Mouse (Mus musculus) limb, embryonic 11.5 days (tissue): ENCODE measurements around the gene Enah. TPM values are rescaled to one million over a fixed set of nuclear protein-coding genes. Genes with fewer than 3 reads are reported as not detected.

Experiments
- ATAC-seq: fragments of 200-750 bp; cut with Nextera tagmentation; 2 replicates; pipeline ENCODE4 v1.8.0; 2017; ENCODE audit warnings: low read depth; ENCODE audit not compliant: insufficient number of reproducible peaks, low FRiP score, low TSS enrichment
- DNase-seq: peaks from one replicate; pipeline ENCODE4 v3.0.0-alpha.2; 2015; ENCODE audit warnings: low spot score
- H3K27ac ChIP-seq: fragments of 300-500 bp; sonication (generic); replicated peaks from 2 replicates; pipeline ENCODE4 v1.5.1; 2014; ENCODE audit warnings: low read depth, mild to moderate bottlenecking, low read length
- H3K27me3 ChIP-seq: fragments of 300-500 bp; sonication (generic); 2 replicates; pipeline ENCODE4 v1.6.1; 2014; ENCODE audit warnings: mild to moderate bottlenecking, low read length, mixed read lengths; ENCODE audit not compliant: control insufficient read depth, insufficient read depth
- H3K36me3 ChIP-seq: fragments of 300-500 bp; sonication (generic); 2 replicates; pipeline ENCODE4 v1.6.1; 2014; ENCODE audit warnings: mild to moderate bottlenecking, low read length, moderate library complexity, mixed read lengths; ENCODE audit not compliant: control insufficient read depth, insufficient read depth
- H3K4me1 ChIP-seq: fragments of 300-500 bp; sonication (generic); 2 replicates; pipeline ENCODE4 v1.6.1; 2014; ENCODE audit warnings: low read length, mixed read lengths; ENCODE audit not compliant: control insufficient read depth, insufficient read depth
- H3K4me2 ChIP-seq: fragments of 300-500 bp; sonication (generic); 2 replicates; pipeline ENCODE4 v1.6.1; 2014; ENCODE audit warnings: low read depth, mild to moderate bottlenecking, moderate library complexity; ENCODE audit not compliant: severe bottlenecking
- H3K4me3 ChIP-seq: fragments of 300-500 bp; sonication (generic); 2 replicates; pipeline ENCODE4 v1.5.1; 2014; ENCODE audit warnings: low read depth, low read length
- H3K9ac ChIP-seq: fragments of 300-500 bp; sonication (generic); 2 replicates; pipeline ENCODE4 v1.6.1; 2014; ENCODE audit warnings: mild to moderate bottlenecking, low read length
- H3K9me3 ChIP-seq: fragments of 300-500 bp; sonication (generic); 2 replicates; pipeline ENCODE4 v1.6.1; 2016; ENCODE audit warnings: low read length; ENCODE audit not compliant: control insufficient read depth
- WGBS: fragments of 180-500 bp; shearing (Covaris S2); extraction: QIAGEN DNeasy Blood & Tissue Kit; methylation state at CpG from one replicate; pipeline ENCODE4 v1.1.7; 2014; 5-methylcytosine and 5-hydroxymethylcytosine counted together
- polyA plus RNA-seq: library from polyadenylated mRNA; unstranded; fragments of >200 nt; fragmentation: Nextera tagmentation; extraction: Ambion mirVana; gene quantifications from 2 replicates; pipeline ENCODE4 v1.2.1, GENCODE M21; 2014

Gene Enah
- polyA plus RNA-seq, 1 experiment from 2014 or later, result 28.5 TPM

- Histone ChIP-seq H3K9ac (no peak overlapping the region), H3K27me3 (no peaks in the 10 kb centered on the region), H3K4me3 (no peak overlapping the region), H3K27ac (no peak overlapping the region), H3K4me2 (no peak overlapping the region), H3K9me3 (no peaks in the 10 kb centered on the region), H3K4me1 (no peaks in the 10 kb centered on the region; the same call in 1 of the 2 replicates), H3K36me3 (no peaks in the 10 kb centered on the region)
- WGBS, result 94% methylated on average over 3 of the region's 3 CpGs
- DNase-seq, result no peak
- ATAC-seq, result no peak
Measured at GRCm38 (mm10) chr1:181960383-181960782, 59.4 kb downstream of the Enah start.

DNA sequence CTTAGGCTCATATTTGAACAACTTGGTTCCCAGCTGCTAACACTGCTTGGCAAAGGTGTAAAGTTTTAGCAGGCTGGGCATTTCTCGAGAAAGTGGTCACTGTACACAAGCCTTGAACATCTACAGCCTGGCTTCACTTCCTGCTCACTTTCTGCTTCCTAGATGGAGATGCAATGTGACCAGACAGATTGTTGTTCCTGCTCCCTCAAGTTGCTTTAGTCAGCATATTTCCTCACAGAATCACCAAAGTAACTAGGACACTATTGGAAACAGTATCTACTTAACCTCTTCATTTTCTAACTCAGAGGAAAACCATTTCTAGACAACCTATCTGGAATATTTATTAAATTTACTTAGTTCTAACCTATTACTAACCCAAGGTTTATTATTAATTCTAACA, 61.4 kb downstream of the Enah start:
- no peak for ATAC-seq
- Histone ChIP-seq H3K4me2 (no peak overlapping the region), H3K9ac (no peak overlapping the region), H3K27me3 (no peaks in the 10 kb centered on the region), H3K36me3 (0 out of 2 replicates have a peak, but pooled peaks cover 3% of the 10 kb centered on the region), H3K4me1 (no peaks in the 10 kb centered on the region), H3K27ac (no peak overlapping the region), H3K4me3 (no peak overlapping the region), H3K9me3 (no peaks in the 10 kb centered on the region)
- WGBS, result 95% methylated on average over 1 of the region's 1 CpGs
- DNase-seq, result no peak

- ATAC-seq (no peak), DNase-seq (no peak)
- Histone ChIP-seq H3K27me3 (no peaks in the 10 kb centered on the region), H3K9ac (no peak overlapping the region), H3K4me1 (no peaks in the 10 kb centered on the region), H3K27ac (no peak overlapping the region), H3K4me3 (no peak overlapping the region), H3K4me2 (no peak overlapping the region), H3K36me3 (0 out of 2 replicates have a peak, but pooled peaks cover 3% of the 10 kb centered on the region), H3K9me3 (no peaks in the 10 kb centered on the region)
- 94% methylated on average over 2 of the region's 2 CpGs for WGBS
Measured at GRCm38 (mm10) chr1:181957736-181958135, 62.1 kb downstream of the Enah start.

DNA sequence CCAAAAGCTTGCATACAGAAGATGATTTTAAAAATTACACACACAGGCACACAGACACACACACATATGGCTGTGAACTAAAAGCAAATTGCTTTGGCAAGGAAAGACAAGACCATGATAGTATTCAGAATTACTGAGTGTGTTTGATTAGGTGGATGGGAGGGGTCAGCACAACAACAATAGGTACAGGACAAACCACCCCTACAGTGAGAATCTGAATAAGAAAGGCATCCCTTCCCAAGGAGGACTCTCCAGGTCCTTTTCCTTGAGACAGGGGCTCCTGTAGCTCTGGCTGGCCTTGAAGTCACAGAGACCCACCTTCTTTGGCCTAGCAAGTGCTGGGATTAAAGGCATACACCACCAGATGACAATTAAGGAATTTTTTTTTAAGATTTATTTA, 66.2 kb downstream of the Enah start:
- Histone ChIP-seq H3K27me3 (no peaks in the 10 kb centered on the region), H3K9me3 (no peaks in the 10 kb centered on the region), H3K27ac (no peak overlapping the region), H3K36me3 (0 out of 2 replicates have a peak, but pooled peaks cover 3% of the 10 kb centered on the region), H3K4me3 (no peak overlapping the region), H3K9ac (no peak overlapping the region), H3K4me2 (no peak overlapping the region), H3K4me1 (no peaks in the 10 kb centered on the region)
- DNase-seq, result no peak
- ATAC-seq, result no peak

DNA sequence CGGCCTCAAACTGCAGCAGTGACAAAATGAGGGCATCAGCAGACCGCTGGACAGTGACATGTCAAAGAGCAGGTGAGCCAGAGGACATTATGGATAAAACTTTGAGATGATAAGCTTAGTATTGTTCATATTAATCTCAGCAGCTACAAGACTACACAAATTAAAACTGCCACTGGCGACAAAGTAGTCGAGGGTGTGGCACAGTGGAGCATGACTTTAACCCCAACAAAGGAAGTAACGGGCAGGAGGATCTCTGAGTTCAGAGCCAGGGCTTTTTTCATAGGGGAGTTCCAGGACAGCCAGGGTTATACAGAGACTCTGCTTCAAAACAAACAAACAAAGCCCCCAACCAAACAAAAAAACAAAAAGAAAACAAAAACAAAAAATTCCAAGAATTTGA, 68.5 kb downstream of the Enah start:
- Histone ChIP-seq H3K27ac (no peak overlapping the region), H3K9ac (no peak overlapping the region), H3K36me3 (0 out of 2 replicates have a peak, but pooled peaks cover 3% of the 10 kb centered on the region), H3K27me3 (no peaks in the 10 kb centered on the region), H3K4me2 (no peak overlapping the region), H3K4me1 (no peaks in the 10 kb centered on the region), H3K4me3 (no peak overlapping the region), H3K9me3 (no peaks in the 10 kb centered on the region)
- ATAC-seq, result no peak
- no peak for DNase-seq
- WGBS, result 91% methylated on average over 5 of the region's 5 CpGs

DNA sequence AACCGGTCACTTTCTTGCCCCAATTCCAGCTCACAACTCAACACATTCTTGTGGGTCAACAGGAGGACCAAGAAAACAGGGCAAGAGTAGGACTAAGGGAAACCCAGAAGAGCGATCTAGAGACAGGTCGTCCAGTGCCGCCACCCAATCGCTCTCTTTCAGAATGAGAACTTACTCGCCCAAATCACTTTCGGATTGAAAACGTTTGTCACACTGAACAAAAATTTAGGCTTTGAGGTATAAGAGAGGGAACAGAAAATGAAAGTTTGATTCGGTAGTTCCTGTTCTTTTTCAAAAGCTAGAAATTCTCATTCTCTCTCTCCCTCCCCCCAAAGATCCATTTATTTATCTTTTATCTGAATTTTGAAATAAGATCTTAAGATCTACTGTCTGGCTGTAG, 69.1 kb downstream of the Enah start:
- Histone ChIP-seq H3K9me3 (no peaks in the 10 kb centered on the region), H3K4me3 (no peak overlapping the region), H3K4me2 (no peak overlapping the region), H3K4me1 (no peaks in the 10 kb centered on the region), H3K9ac (no peak overlapping the region), H3K36me3 (0 out of 2 replicates have a peak, but pooled peaks cover 3% of the 10 kb centered on the region), H3K27me3 (no peaks in the 10 kb centered on the region), H3K27ac (no peak overlapping the region)
- no peak for DNase-seq
- ATAC-seq, result no peak
- WGBS, result 96% methylated on average over 9 of the region's 9 CpGs

GRCm38 (mm10) chr1:181948191-181948590, 71.6 kb downstream of the Enah start:
- H3K4me3 ChIP-seq, result no peak overlapping the region
- H3K4me1 ChIP-seq, result no peaks in the 10 kb centered on the region
- WGBS, result 92% methylated on average over 3 of the region's 3 CpGs
- H3K27ac ChIP-seq, result no peak overlapping the region
- no peaks in the 10 kb centered on the region for H3K36me3 ChIP-seq
- no peaks in the 10 kb centered on the region for H3K9me3 ChIP-seq
- ATAC-seq (no peak), DNase-seq (no peak)
- no peaks in the 10 kb centered on the region for H3K27me3 ChIP-seq
- no peak overlapping the region for H3K9ac ChIP-seq
- H3K4me2 ChIP-seq, result no peak overlapping the region

DNA sequence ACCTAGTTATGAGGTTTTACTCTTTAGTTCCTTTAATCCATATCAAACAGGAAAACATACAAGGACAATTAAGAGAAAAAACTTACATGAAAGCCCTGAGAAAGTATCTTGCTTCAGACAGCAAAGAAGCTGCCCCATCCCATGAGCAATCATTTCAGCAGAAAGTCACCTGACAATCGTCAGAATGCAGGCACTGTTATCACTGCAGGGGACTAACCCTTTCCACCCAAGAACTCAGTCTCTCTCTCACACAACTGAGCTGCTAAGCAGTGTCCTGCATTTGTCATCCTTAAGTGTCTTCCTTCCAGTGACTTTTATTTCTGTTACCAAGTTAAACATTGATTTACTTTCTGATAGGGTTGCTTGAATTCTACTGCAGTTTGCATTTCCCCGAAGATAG, 82.7 kb downstream of the Enah start:
- Histone ChIP-seq H3K9ac (no peak overlapping the region), H3K4me2 (no peak overlapping the region), H3K9me3 (no peaks in the 10 kb centered on the region), H3K27me3 (no peaks in the 10 kb centered on the region), H3K36me3 (no peaks in the 10 kb centered on the region), H3K4me1 (no peaks in the 10 kb centered on the region; the same call in 1 of the 2 replicates), H3K4me3 (no peak overlapping the region), H3K27ac (no peak overlapping the region)
- no peak for DNase-seq
- WGBS, result 69% methylated on average over 2 of the region's 2 CpGs
- no peak for ATAC-seq

DNA sequence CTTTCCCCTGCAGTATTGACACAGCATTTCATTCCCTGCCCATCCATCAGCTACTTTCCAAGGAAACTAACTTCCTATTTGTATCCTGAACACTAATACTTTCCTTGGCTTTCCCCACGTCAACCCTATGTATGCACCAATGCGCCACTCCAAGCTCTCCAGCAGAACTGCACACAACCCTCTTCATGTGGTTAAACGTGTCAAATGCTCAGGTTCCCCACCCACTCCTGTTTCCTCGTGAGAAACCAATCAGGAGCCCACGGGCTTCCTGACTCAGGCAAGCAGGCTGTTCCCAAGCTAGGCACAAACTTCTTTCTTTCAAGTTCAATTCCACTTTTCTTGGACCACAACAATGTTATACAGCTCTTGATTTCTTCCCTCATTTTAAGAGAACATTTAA, 91.4 kb downstream of the Enah start:
- H3K36me3 ChIP-seq, result no peaks in the 10 kb centered on the region; the same call in 1 of the 2 replicates
- H3K9me3 ChIP-seq, result no peaks in the 10 kb centered on the region
- no peak for DNase-seq
- H3K27ac ChIP-seq, result no peak overlapping the region
- H3K9ac ChIP-seq, result no peak overlapping the region
- no peak overlapping the region for H3K4me2 ChIP-seq
- no peak overlapping the region for H3K4me3 ChIP-seq
- H3K4me1 ChIP-seq, result no peaks in the 10 kb centered on the region
- no peak for ATAC-seq
- 80% methylated on average over 5 of the region's 5 CpGs for WGBS
- no peaks in the 10 kb centered on the region for H3K27me3 ChIP-seq
